Mouse (Mus musculus): ENCODE results near the gene Pfkp. TPM values are rescaled to one million over a fixed set of nuclear protein-coding genes. Genes with fewer than 3 reads are reported as not detected.

The Pfkp gene
- polyA plus RNA-seq, 1 experiment from 2014 or later: 12.5 TPM

GRCm38 (mm10) chr13:6646674-6647066 lies 1.9 kb downstream of the Pfkp start:
- 43% methylated on average over 3 of the region's 3 CpGs for WGBS
- no peaks in the 10 kb centered on the region for H3K9me3 ChIP-seq
- H3K4me1 ChIP-seq: peaks cover 23% of the 10 kb centered on the region
- peaks cover 31% of the 10 kb centered on the region for H3K27me3 ChIP-seq (ENCODE audit: poor library complexity, severe bottlenecking)
- no peak for DNase-seq (ENCODE audit: extremely low spot score, low spot score)
- H3K36me3 ChIP-seq (replicated peaks): no peaks in the 10 kb centered on the region
- peak overlapping the region; percentile 73 for H3K4me3 ChIP-seq
- H3K27ac ChIP-seq: peak overlapping the region; percentile 51; the same call in 1 of the 2 replicates

GRCm38 (mm10) chr13:6646266-6646665 lies 2.3 kb downstream of the Pfkp start:
- Histone ChIP-seq H3K36me3 (replicated peaks) (no peaks in the 10 kb centered on the region), H3K4me1 (peaks cover 23% of the 10 kb centered on the region), H3K4me3 (no peak overlapping the region), H3K9me3 (no peaks in the 10 kb centered on the region), H3K27ac (no peak overlapping the region), H3K27me3 (ENCODE audit: poor library complexity, severe bottlenecking) (peaks cover 31% of the 10 kb centered on the region)
- DNase-seq (ENCODE audit: extremely low spot score, low spot score): no peak
- 73% methylated on average over 2 of the region's 2 CpGs for WGBS

- H3K36me3 ChIP-seq (replicated peaks): no peaks in the 10 kb centered on the region
- H3K27ac ChIP-seq: no peak overlapping the region
- peaks cover 23% of the 10 kb centered on the region for H3K27me3 ChIP-seq (ENCODE audit: poor library complexity, severe bottlenecking)
- no peaks in the 10 kb centered on the region for H3K9me3 ChIP-seq
- DNase-seq (ENCODE audit: extremely low spot score, low spot score): no peak
- H3K4me3 ChIP-seq: no peak overlapping the region
- peaks cover 21% of the 10 kb centered on the region for H3K4me1 ChIP-seq
- 89% methylated on average over 5 of the region's 5 CpGs for WGBS
These were observed 4.6 kb downstream of the Pfkp start for GRCm38 (mm10) chr13:6643968-6644367.

GRCm38 (mm10) chr13:6643026-6643425 lies 5.6 kb downstream of the Pfkp start:
- Histone ChIP-seq H3K4me3 (no peak overlapping the region), H3K36me3 (replicated peaks) (no peaks in the 10 kb centered on the region), H3K27ac (no peak overlapping the region), H3K9me3 (no peaks in the 10 kb centered on the region), H3K4me1 (peaks cover 12% of the 10 kb centered on the region), H3K27me3 (ENCODE audit: poor library complexity, severe bottlenecking) (peaks cover 19% of the 10 kb centered on the region)
- 89% methylated on average over 4 of the region's 4 CpGs for WGBS
- DNase-seq (ENCODE audit: extremely low spot score, low spot score): no peak

GRCm38 (mm10) chr13:6642453-6642852 lies 6.1 kb downstream of the Pfkp start:
- Histone ChIP-seq H3K27ac (no peak overlapping the region), H3K36me3 (replicated peaks) (no peaks in the 10 kb centered on the region), H3K27me3 (ENCODE audit: poor library complexity, severe bottlenecking) (peaks cover 15% of the 10 kb centered on the region; the same call in 1 of the 2 replicates), H3K4me3 (no peak overlapping the region), H3K9me3 (no peaks in the 10 kb centered on the region), H3K4me1 (peaks cover 7% of the 10 kb centered on the region)
- 82% methylated on average over 5 of the region's 5 CpGs for WGBS
- DNase-seq (ENCODE audit: extremely low spot score, low spot score): no peak

GRCm38 (mm10) chr13:6641497-6641896 lies 7.1 kb downstream of the Pfkp start:
- no peak overlapping the region for H3K4me3 ChIP-seq
- no peaks in the 10 kb centered on the region for H3K36me3 ChIP-seq (replicated peaks)
- no peaks in the 10 kb centered on the region for H3K9me3 ChIP-seq
- no peak overlapping the region for H3K27ac ChIP-seq
- 88% methylated on average over 1 of the region's 1 CpGs for WGBS
- DNase-seq (ENCODE audit: extremely low spot score, low spot score): no peak
- peaks cover 8% of the 10 kb centered on the region; the same call in 1 of the 2 replicates for H3K27me3 ChIP-seq (ENCODE audit: poor library complexity, severe bottlenecking)
- no peaks in the 10 kb centered on the region; the same call in 1 of the 2 replicates for H3K4me1 ChIP-seq

GRCm38 (mm10) chr13:6639507-6640030 lies 9.0 kb downstream of the Pfkp start:
- Histone ChIP-seq H3K27ac (no peak overlapping the region), H3K36me3 (replicated peaks) (no peaks in the 10 kb centered on the region), H3K4me3 (no peak overlapping the region), H3K27me3 (ENCODE audit: poor library complexity, severe bottlenecking) (no peaks in the 10 kb centered on the region), H3K9me3 (no peaks in the 10 kb centered on the region), H3K4me1 (peaks cover 8% of the 10 kb centered on the region)
- WGBS: 90% methylated on average over 5 of the region's 5 CpGs
- DNase-seq (ENCODE audit: extremely low spot score, low spot score): no peak

GRCm38 (mm10) chr13:6638976-6639375 lies 9.6 kb downstream of the Pfkp start:
- no peak overlapping the region for H3K27ac ChIP-seq
- 95% methylated on average over 3 of the region's 3 CpGs for WGBS
- H3K9me3 ChIP-seq: no peaks in the 10 kb centered on the region
- no peak for DNase-seq (ENCODE audit: extremely low spot score, low spot score)
- no peaks in the 10 kb centered on the region for H3K36me3 ChIP-seq (replicated peaks)
- H3K4me1 ChIP-seq: peaks cover 8% of the 10 kb centered on the region
- H3K27me3 ChIP-seq (ENCODE audit: poor library complexity, severe bottlenecking): no peaks in the 10 kb centered on the region
- H3K4me3 ChIP-seq: no peak overlapping the region

GRCm38 (mm10) chr13:6638425-6638824 lies 10.2 kb downstream of the Pfkp start:
- H3K4me3 ChIP-seq: no peak overlapping the region
- peaks cover 8% of the 10 kb centered on the region for H3K4me1 ChIP-seq
- no peaks in the 10 kb centered on the region for H3K27me3 ChIP-seq (ENCODE audit: poor library complexity, severe bottlenecking)
- no peaks in the 10 kb centered on the region for H3K36me3 ChIP-seq (replicated peaks)
- H3K9me3 ChIP-seq: no peaks in the 10 kb centered on the region
- WGBS: 62% methylated on average over 1 of the region's 1 CpGs
- no peak for DNase-seq (ENCODE audit: extremely low spot score, low spot score)
- no peak overlapping the region for H3K27ac ChIP-seq

GRCm38 (mm10) chr13:6637534-6638124 lies 10.9 kb downstream of the Pfkp start:
- Histone ChIP-seq H3K4me1 (peaks cover 9% of the 10 kb centered on the region), H3K4me3 (no peak overlapping the region), H3K9me3 (no peaks in the 10 kb centered on the region), H3K36me3 (replicated peaks) (no peaks in the 10 kb centered on the region), H3K27me3 (ENCODE audit: poor library complexity, severe bottlenecking) (no peaks in the 10 kb centered on the region), H3K27ac (no peak overlapping the region)
- WGBS: 86% methylated on average over 6 of the region's 7 CpGs
- DNase-seq (ENCODE audit: extremely low spot score, low spot score): no peak

GRCm38 (mm10) chr13:6636976-6637375 lies 11.6 kb downstream of the Pfkp start:
- WGBS: 91% methylated on average over 4 of the region's 4 CpGs
- peaks cover 15% of the 10 kb centered on the region for H3K4me1 ChIP-seq
- no peak for DNase-seq (ENCODE audit: extremely low spot score, low spot score)

GRCm38 (mm10) chr13:6636520-6636919 lies 12.1 kb downstream of the Pfkp start:
- Histone ChIP-seq H3K27me3 (ENCODE audit: poor library complexity, severe bottlenecking) (no peaks in the 10 kb centered on the region), H3K9me3 (no peaks in the 10 kb centered on the region), H3K4me3 (no peak overlapping the region), H3K27ac (no peak overlapping the region), H3K4me1 (peaks cover 19% of the 10 kb centered on the region), H3K36me3 (replicated peaks) (no peaks in the 10 kb centered on the region)
- 83% methylated on average over 6 of the region's 6 CpGs for WGBS
- no peak for DNase-seq (ENCODE audit: extremely low spot score, low spot score)

More at GRCm38 (mm10) chr13:6636976-6637375, 11.6 kb downstream of the Pfkp start:
- no peak overlapping the region for H3K27ac ChIP-seq
- no peak overlapping the region for H3K4me3 ChIP-seq
- H3K36me3 ChIP-seq (replicated peaks): no peaks in the 10 kb centered on the region
- H3K9me3 ChIP-seq: no peaks in the 10 kb centered on the region
- no peaks in the 10 kb centered on the region for H3K27me3 ChIP-seq (ENCODE audit: poor library complexity, severe bottlenecking)

GRCm38 (mm10) chr13:6635138-6636076 lies 13.2 kb downstream of the Pfkp start:
- no peak for DNase-seq (ENCODE audit: extremely low spot score, low spot score)
- no peaks in the 10 kb centered on the region for H3K9me3 ChIP-seq
- no peak overlapping the region for H3K4me3 ChIP-seq
- H3K27me3 ChIP-seq (ENCODE audit: poor library complexity, severe bottlenecking): no peaks in the 10 kb centered on the region
- H3K36me3 ChIP-seq (replicated peaks): no peaks in the 10 kb centered on the region
- 81% methylated on average over 11 of the region's 11 CpGs for WGBS
- no peak overlapping the region for H3K27ac ChIP-seq
- peaks cover 19% of the 10 kb centered on the region for H3K4me1 ChIP-seq
